Mouse (Mus musculus): Measurements from ENCODE around the gene Pcnx3.

DNA sequence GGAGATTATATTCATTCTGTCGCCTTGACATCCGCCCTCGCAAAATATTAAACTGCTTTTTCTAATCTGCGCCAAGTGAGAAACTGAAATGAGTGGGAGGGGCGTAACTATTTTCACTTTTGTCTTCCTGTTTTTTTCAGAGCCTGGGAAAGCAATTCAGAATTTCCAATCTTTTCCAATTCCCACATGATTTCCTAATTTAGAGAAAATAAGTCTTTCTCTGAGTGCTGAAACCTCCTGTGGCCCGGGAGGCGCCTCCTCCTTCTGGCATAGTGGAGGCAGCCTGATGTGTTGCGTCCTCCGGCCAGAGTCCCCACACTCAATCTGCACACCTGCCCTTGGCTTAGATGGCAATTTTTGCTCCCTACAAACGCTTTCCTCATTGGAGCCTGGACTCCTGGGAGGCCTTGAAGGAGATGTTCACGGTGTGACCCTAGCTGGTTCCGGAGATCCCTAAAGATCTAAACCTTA, 52.1 kb downstream of the Pcnx3 start:
- no peak for TF ChIP-seq CTCF (conservative IDR thresholded peaks at IDR 0.05; ENCODE audit: insufficient read depth, insufficient read length, low read depth, low read length)
- TF ChIP-seq POLR2A (IDR thresholded peaks at IDR 0.05; ENCODE audit: low read depth, low read length): no peak

All from kidney, adult 2 months (tissue).